Mouse (Mus musculus): ENCODE results near the gene Nppa. TPM values are rescaled to one million over a fixed set of nuclear protein-coding genes. Genes with fewer than 3 reads are reported as not detected.
"Not testable (repeated sequence)": the region's sequence is repeated elsewhere in the genome, so short reads cannot be mapped to it uniquely, and the experiment has no call there.

Gene Nppa
- total RNA-seq, 2 experiments from 2014 or later: not detected

DNA sequence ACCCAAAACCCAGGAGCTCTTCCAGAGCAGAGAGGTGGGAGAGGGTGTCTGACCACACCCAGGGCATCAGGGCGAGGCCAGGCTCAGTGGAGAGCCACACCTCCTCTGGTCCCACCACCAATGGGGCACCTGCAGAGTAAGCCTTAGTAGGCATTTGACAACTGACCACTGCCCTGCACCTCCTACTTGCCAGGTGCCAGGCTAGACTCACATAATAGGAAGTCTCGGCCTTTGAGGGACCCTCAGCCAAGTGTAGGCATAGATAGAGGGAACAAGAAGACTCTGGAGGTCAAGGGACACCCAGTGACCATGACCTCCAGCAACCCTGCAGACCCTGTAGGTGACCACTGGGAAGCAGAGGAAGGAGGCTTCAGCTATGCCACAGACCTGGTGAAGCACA, 43.6 kb downstream of the Nppa start:
- ATAC-seq (replicated peaks; ENCODE audit: low FRiP score, poor library complexity, severe bottlenecking): 0 out of 2 replicates have a peak, but pooled peaks have one; percentile 23

- ATAC-seq (replicated peaks; ENCODE audit: low FRiP score, poor library complexity, severe bottlenecking): peak; percentile 56
These were observed 46.0 kb downstream of the Nppa start for GRCm38 (mm10) chr4:148046450-148047031.

- not testable (repeated sequence) for ATAC-seq (replicated peaks; ENCODE audit: low FRiP score, poor library complexity, severe bottlenecking)
These were observed 49.9 kb downstream of the Nppa start for GRCm38 (mm10) chr4:148050396-148050914.

- ATAC-seq (replicated peaks; ENCODE audit: low FRiP score, poor library complexity, severe bottlenecking): no peak
These were observed 50.7 kb downstream of the Nppa start for GRCm38 (mm10) chr4:148051046-148051776.

Other genes with a start within 250 kb of the Nppa start
- gene Zfp984, start 190.9 kb upstream of the Nppa start, total RNA-seq (2015; ENCODE audit: low replicate concordance): 23.8 and 32.3 TPM in 2 replicates
- 9.9 and 11.8 TPM in 2 replicates for gene Zfp984, start 190.9 kb upstream of the Nppa start, total RNA-seq (2017; ENCODE audit: low replicate concordance)
- gene Zfp933, start 152.4 kb upstream of the Nppa start, total RNA-seq (2015; ENCODE audit: low replicate concordance): 0.96 and 3.3 TPM in 2 replicates
- gene Zfp933, start 152.4 kb upstream of the Nppa start, total RNA-seq (2017; ENCODE audit: low replicate concordance): 2.1 and 2.6 TPM in 2 replicates
- gene Miip, start 131.9 kb upstream of the Nppa start, total RNA-seq (2015; ENCODE audit: low replicate concordance): 7.3 and 16.3 TPM in 2 replicates
- 12.3 and 26.6 TPM in 2 replicates for gene Miip, start 131.9 kb upstream of the Nppa start, total RNA-seq (2017; ENCODE audit: low replicate concordance)
- gene Fv1, start 131.7 kb upstream of the Nppa start, total RNA-seq (2015; ENCODE audit: low replicate concordance): not detected in 2 replicates
- gene Fv1, start 131.7 kb upstream of the Nppa start, total RNA-seq (2017; ENCODE audit: low replicate concordance): 1.7 and 4.5 TPM in 2 replicates
- gene Mfn2, start 96.0 kb upstream of the Nppa start, total RNA-seq (2015; ENCODE audit: low replicate concordance): 5.2 and 5.6 TPM in 2 replicates
- gene Mfn2, start 96.0 kb upstream of the Nppa start, total RNA-seq (2017; ENCODE audit: low replicate concordance): 6.1 and 6.6 TPM in 2 replicates
- gene Plod1, start 64.0 kb upstream of the Nppa start, total RNA-seq (2015; ENCODE audit: low replicate concordance): 1.5 and 2.1 TPM in 2 replicates
- 2.4 and 2.6 TPM in 2 replicates for gene Plod1, start 64.0 kb upstream of the Nppa start, total RNA-seq (2017; ENCODE audit: low replicate concordance)
- gene 2510039O18Rik, start 59.8 kb upstream of the Nppa start, total RNA-seq (2015; ENCODE audit: low replicate concordance): 12.1 and 14.4 TPM in 2 replicates
- gene 2510039O18Rik, start 59.8 kb upstream of the Nppa start, total RNA-seq (2017; ENCODE audit: low replicate concordance): 9.6 and 11.1 TPM in 2 replicates
- not detected in 2 replicates for gene Nppb, start 14.9 kb upstream of the Nppa start, total RNA-seq (2015; ENCODE audit: low replicate concordance)
- gene Nppb, start 14.9 kb upstream of the Nppa start, total RNA-seq (2017; ENCODE audit: low replicate concordance): not detected in 2 replicates
- gene Clcn6, start 38.1 kb downstream of the Nppa start, total RNA-seq (2015; ENCODE audit: low replicate concordance): 0.63 and 2.1 TPM in 2 replicates
- gene Clcn6, start 38.1 kb downstream of the Nppa start, total RNA-seq (2017; ENCODE audit: low replicate concordance): 2.0 and 3.1 TPM in 2 replicates
- gene Mthfr, start 38.4 kb downstream of the Nppa start, total RNA-seq (2015; ENCODE audit: low replicate concordance): 1.0 and 5.4 TPM in 2 replicates
- gene Mthfr, start 38.4 kb downstream of the Nppa start, total RNA-seq (2017; ENCODE audit: low replicate concordance): 4.9 and 7.7 TPM in 2 replicates
- gene Agtrap, start 87.3 kb downstream of the Nppa start, total RNA-seq (2015; ENCODE audit: low replicate concordance): 4.6 and 7.3 TPM in 2 replicates
- 7.4 and 9.2 TPM in 2 replicates for gene Agtrap, start 87.3 kb downstream of the Nppa start, total RNA-seq (2017; ENCODE audit: low replicate concordance)
- gene Mad2l2, start 129.7 kb downstream of the Nppa start, total RNA-seq (2015; ENCODE audit: low replicate concordance): 7.3 and 8.6 TPM in 2 replicates
- gene Mad2l2, start 129.7 kb downstream of the Nppa start, total RNA-seq (2017; ENCODE audit: low replicate concordance): 3.4 and 7.1 TPM in 2 replicates
- 0.42 TPM in 1 of 2 replicates, not detected in the other for gene Draxin, start 130.0 kb downstream of the Nppa start, total RNA-seq (2015; ENCODE audit: low replicate concordance)
- gene Draxin, start 130.0 kb downstream of the Nppa start, total RNA-seq (2017; ENCODE audit: low replicate concordance): 0.84 TPM in 1 of 2 replicates, not detected in the other
- 2.7 and 3.3 TPM in 2 replicates for gene Fbxo6, start 151.4 kb downstream of the Nppa start, total RNA-seq (2015; ENCODE audit: low replicate concordance)
- gene Fbxo6, start 151.4 kb downstream of the Nppa start, total RNA-seq (2017; ENCODE audit: low replicate concordance): 1.3 and 2.8 TPM in 2 replicates
- gene Fbxo44, start 159.8 kb downstream of the Nppa start, total RNA-seq (2015; ENCODE audit: low replicate concordance): not detected in 2 replicates
- gene Fbxo44, start 159.8 kb downstream of the Nppa start, total RNA-seq (2017; ENCODE audit: low replicate concordance): 0.43 TPM in 1 of 2 replicates, not detected in the other
- not detected in 2 replicates for gene Fbxo2, start 159.9 kb downstream of the Nppa start, total RNA-seq (2015; ENCODE audit: low replicate concordance)
- gene Fbxo2, start 159.9 kb downstream of the Nppa start, total RNA-seq (2017; ENCODE audit: low replicate concordance): not detected in 2 replicates

Measured in erythroblast, adult 5-6 weeks (primary cell).